Mouse (Mus musculus) liver, adult 2 months (tissue): ENCODE data around the gene Fbxl17.

ENCODE experiments used
- CTCF ChIP-seq: fragments of 200-500 bp; IDR thresholded peaks from 2 replicates; pipeline ENCODE4 v1.5.1; 2011; ENCODE audit warnings: low read depth, low read length, control low read depth
- POLR2A ChIP-seq: fragments of 200-500 bp; IDR thresholded peaks from 2 replicates; pipeline ENCODE4 v1.6.1; 2011; ENCODE audit warnings: low read length, control low read depth; ENCODE audit not compliant: insufficient read depth; ENCODE audit errors: extremely low read depth

GRCm38 (mm10) chr17:63422685-63423084, 77.1 kb downstream of the Fbxl17 start:
- TF ChIP-seq CTCF, result no peak
- TF ChIP-seq POLR2A, result no peak
